ENCODE assay signal across 23 mouse cellular contexts in genomic region chr2:155923143-155923542, GRCm38 (mm10). TPM values are rescaled to one million over a fixed set of nuclear protein-coding genes. Genes with fewer than 3 reads are reported as not detected.
"Had no signal": no experiment of that assay in that cellular context is flagged by ENCODE, and none has a peak within 500 bp of the region (broad histone marks: within the 10 kb centered on the region; RNA-seq: fewer than 3 reads in every experiment).

No protein-coding gene starts in this region.

- H3K9me3 ChIP-seq: neural tube, embryonic 15.5 days; stomach, embryonic 15.5 days had no signal

- H3K9ac ChIP-seq: neural tube, embryonic 15.5 days; stomach, embryonic 15.5 days had no signal

- H3K4me1 ChIP-seq: stomach, embryonic 15.5 days had no signal

- H3K27me3 ChIP-seq: neural tube, embryonic 15.5 days; stomach, embryonic 15.5 days had no signal

- H3K4me3 ChIP-seq: neural tube, embryonic 15.5 days; stomach, embryonic 15.5 days had no signal

- DNase-seq: retina, postnatal 1 day; right cerebral cortex, adult 18-20 months; right cerebral cortex, postnatal 14 days; right cerebral cortex, postnatal 25 days; right cerebral cortex, postnatal 4 days; spleen, adult 18-20 months; thymus, adult 18-20 months; thymus, adult 2 months; thymus, postnatal 14 days; thymus, postnatal 25 days; thymus, postnatal 36 days; thymus, postnatal 4 days had no signal

- H3K36me3 ChIP-seq: stomach, embryonic 15.5 days had no signal

- H3K4me2 ChIP-seq: neural tube, embryonic 15.5 days; stomach, embryonic 15.5 days had no signal

- H3K27ac ChIP-seq: neural tube, embryonic 15.5 days; stomach, embryonic 15.5 days; stomach, postnatal 0 days had no signal

RNA-seq across cellular contexts. Expression of gene Gm15557, which starts 17.4 kb away (rescaled TPM):
- total RNA-seq: neutrophil, adult 5-6 weeks had no signal
- polyA plus RNA-seq: neural tube, embryonic 14.5 days; neural tube, embryonic 15.5 days; small intestine, adult 2 months; spleen, adult 2 months; stomach, embryonic 14.5 days; stomach, embryonic 15.5 days; stomach, embryonic 16.5 days; stomach, postnatal 0 days; thymus, adult 2 months; thymus, postnatal 0 days; urinary bladder, adult 2 months had no signal

RNA-seq across cellular contexts. Expression of gene Gdf5, which starts 22.0 kb away (rescaled TPM):
- total RNA-seq: neutrophil, adult 5-6 weeks had no signal
- polyA plus RNA-seq: small intestine, adult 2 months; spleen, adult 2 months had no signal
